Mouse (Mus musculus) ES-E14 (cell line): Measurements from ENCODE around the gene Irs3. TPM values are rescaled to one million over a fixed set of nuclear protein-coding genes. Genes with fewer than 3 reads are reported as not detected.

Experiments used
- DNase-seq: peaks from one replicate; pipeline ENCODE4 v3.0.0-alpha.2; 2013; ENCODE audit warnings: low read depth, low spot score
- H3K27ac ChIP-seq: 2 replicates; pipeline ENCODE4 v1.5.1; 2012; ENCODE audit warnings: low read depth, mild to moderate bottlenecking, low read length, moderate library complexity, mixed read lengths; ENCODE audit not compliant: poor library complexity, insufficient read depth, severe bottlenecking
- H3K36me3 ChIP-seq: 2 replicates; pipeline ENCODE4 v1.6.1; 2012; ENCODE audit warnings: mild to moderate bottlenecking, low read length, moderate library complexity, mixed read lengths; ENCODE audit not compliant: control insufficient read depth, poor library complexity, insufficient read depth, severe bottlenecking
- H3K4me1 ChIP-seq, 2 experiments: fragments of 150-350 bp in 1 of 2; sonication (generic) in 1 of 2; 2 replicates each; pipeline ENCODE4 v1.6.1; 2012; ENCODE audit warnings: low read length in 2 of 2, mild to moderate bottlenecking in 1 of 2, mixed read lengths in 1 of 2; ENCODE audit not compliant: control insufficient read depth in 2 of 2, insufficient read depth in 2 of 2, poor library complexity in 1 of 2
- H3K4me3 ChIP-seq, 2 experiments: fragments of 150-350 bp in 1 of 2; sonication (generic) in 1 of 2; 2 replicates each; pipeline ENCODE4 v1.5.1; 2012; ENCODE audit warnings: low read length in 2 of 2, low read depth in 1 of 2, mild to moderate bottlenecking in 1 of 2, mixed read lengths in 1 of 2; ENCODE audit not compliant: insufficient read depth in 1 of 2, poor library complexity in 1 of 2, severe bottlenecking in 1 of 2
- H3K9ac ChIP-seq: 2 replicates; pipeline ENCODE4 v1.6.1; 2012; ENCODE audit warnings: low read depth, mild to moderate bottlenecking, low read length, mixed read lengths; ENCODE audit not compliant: poor library complexity, insufficient read depth, severe bottlenecking
- H3K9me3 ChIP-seq: fragments of 150-350 bp; sonication (generic); 2 replicates; pipeline ENCODE4 v1.6.1; 2012; ENCODE audit warnings: low read depth, mild to moderate bottlenecking, low read length; ENCODE audit not compliant: control insufficient read depth, insufficient read depth
- CHD2 ChIP-seq: IDR thresholded peaks from 2 replicates; pipeline ENCODE4 v1.6.1; 2014; ENCODE audit warnings: mild to moderate bottlenecking, low read depth, low read length, inconsistent platforms
- HCFC1 ChIP-seq: IDR thresholded peaks from 2 replicates; pipeline ENCODE4 v1.6.1; 2012; ENCODE audit warnings: low read length, inconsistent platforms, borderline replicate concordance; ENCODE audit not compliant: insufficient read depth
- MAFK ChIP-seq: IDR thresholded peaks from 2 replicates; pipeline ENCODE4 v1.6.1; 2014; ENCODE audit warnings: mild to moderate bottlenecking, low read depth, low read length, inconsistent platforms; ENCODE audit not compliant: insufficient read depth
- ZC3H11A ChIP-seq: IDR thresholded peaks from 2 replicates; pipeline ENCODE4 v1.6.1; 2012; ENCODE audit warnings: low read depth, mild to moderate bottlenecking, inconsistent platforms, low read length, borderline replicate concordance
- ZNF384 ChIP-seq: IDR thresholded peaks from 2 replicates; pipeline ENCODE4 v1.6.1; 2012; ENCODE audit warnings: low read depth, low read length, inconsistent platforms
- in situ Hi-C, 2 experiments: fragments of 600-800 bp; cut with MboI; formaldehyde crosslinking; loops; one replicate each; pipeline ENCODE4 v1.15.1; 2025; ENCODE audit warnings: low sequenced_read_pairs in 2 of 2, inconsistent platforms in 1 of 2; ENCODE audit not compliant: unreplicated experiment in 2 of 2
- total RNA-seq: library from RNA; depleted of rRNA; stranded (reverse); fragments of 300-350 nt; gene quantifications from 2 replicates; pipeline ENCODE4 v1.2.3, GENCODE M21; 2012; rRNA removed

Gene Irs3
- total RNA-seq, 1 experiment, result 0.85 TPM

DNA sequence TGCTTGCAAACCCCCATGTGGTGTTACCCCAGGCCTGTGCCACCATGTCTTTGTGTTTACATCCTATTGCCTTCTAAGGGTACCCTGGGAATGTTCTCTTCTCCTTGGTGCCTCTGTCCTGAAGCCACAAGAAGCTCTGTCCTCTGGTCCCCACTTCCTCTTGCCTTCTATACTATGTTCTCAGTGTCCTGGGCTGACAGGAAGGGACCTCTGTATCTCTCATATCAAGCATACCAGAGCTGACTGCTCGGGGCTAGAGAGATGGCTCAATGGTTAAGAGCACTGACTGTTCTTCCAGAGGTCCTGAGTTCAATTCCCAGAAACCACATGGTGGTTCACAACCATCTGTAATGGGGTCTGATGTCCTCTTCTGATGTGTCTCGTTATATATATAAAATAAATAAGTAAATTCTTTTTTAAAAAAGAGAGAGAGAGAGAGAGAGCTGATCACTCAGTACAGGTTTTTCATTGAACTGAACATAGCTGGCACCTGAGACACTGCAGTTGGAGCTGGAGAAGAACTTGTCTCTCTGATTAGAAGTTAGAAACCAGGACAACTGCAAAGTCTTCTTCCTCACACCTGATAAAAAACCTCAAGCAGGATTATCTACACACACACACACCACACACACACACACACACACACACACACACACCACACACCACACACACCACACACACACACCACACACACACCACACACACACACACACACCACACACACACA is 47.3 kb downstream of the Irs3 start:
- TF ChIP-seq ZC3H11A (no peak), MAFK (no peak), ZNF384 (no peak)
- DNase-seq, result no peak
- no peaks in the 10 kb centered on the region for H3K9me3 ChIP-seq
- peaks cover 0 to 18% of the 10 kb centered on the region in 2 experiments; a peak in 2 of 4 replicates for H3K4me1 ChIP-seq
- peaks cover 5% of the 10 kb centered on the region; the same call in 1 of the 2 replicates for H3K36me3 ChIP-seq
- in situ Hi-C loops, result no loop called here
- H3K27ac ChIP-seq, result peak overlapping the region; percentile 13; the same call in 1 of the 2 replicates
- H3K9ac ChIP-seq, result no peak overlapping the region; the same call in 1 of the 2 replicates
- peak overlapping the region in 1 of 2 experiments; percentile 93; a peak in 1 of 4 replicates for H3K4me3 ChIP-seq

DNA sequence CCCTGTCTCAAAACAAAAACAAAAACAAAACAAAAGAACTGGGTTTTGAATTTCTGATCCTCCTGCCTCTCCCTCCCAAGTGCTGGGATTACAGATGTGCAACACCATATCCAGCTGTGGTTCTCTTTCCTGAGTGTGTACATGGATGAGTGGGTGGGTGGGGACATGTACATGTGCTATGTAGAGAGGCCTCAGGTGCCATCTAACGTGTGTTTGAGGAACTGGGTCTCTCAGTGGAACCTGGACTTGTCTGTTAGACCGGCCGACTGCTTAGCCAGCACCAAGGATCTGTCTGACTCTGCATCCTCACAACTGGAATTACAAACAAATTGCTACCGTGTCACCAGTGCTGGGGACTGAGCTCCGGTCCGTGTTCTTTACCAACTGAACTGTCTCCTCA is 47.9 kb downstream of the Irs3 start:
- H3K36me3 ChIP-seq, result peaks cover 5% of the 10 kb centered on the region; the same call in 1 of the 2 replicates
- peak overlapping the region; percentile 91 to 93 for H3K4me3 ChIP-seq
- TF ChIP-seq ZC3H11A (no peak), ZNF384 (no peak), CHD2 (no peak), MAFK (no peak), HCFC1 (no peak)
- H3K9me3 ChIP-seq, result no peaks in the 10 kb centered on the region
- H3K4me1 ChIP-seq, result peaks cover 0 to 16% of the 10 kb centered on the region in 2 experiments; a peak in 2 of 4 replicates
- no peak for DNase-seq
- peak overlapping the region; percentile 95; the same call in 1 of the 2 replicates for H3K9ac ChIP-seq
- peak overlapping the region; percentile 13; the same call in 1 of the 2 replicates for H3K27ac ChIP-seq
- in situ Hi-C loops, result no loop called here

DNA sequence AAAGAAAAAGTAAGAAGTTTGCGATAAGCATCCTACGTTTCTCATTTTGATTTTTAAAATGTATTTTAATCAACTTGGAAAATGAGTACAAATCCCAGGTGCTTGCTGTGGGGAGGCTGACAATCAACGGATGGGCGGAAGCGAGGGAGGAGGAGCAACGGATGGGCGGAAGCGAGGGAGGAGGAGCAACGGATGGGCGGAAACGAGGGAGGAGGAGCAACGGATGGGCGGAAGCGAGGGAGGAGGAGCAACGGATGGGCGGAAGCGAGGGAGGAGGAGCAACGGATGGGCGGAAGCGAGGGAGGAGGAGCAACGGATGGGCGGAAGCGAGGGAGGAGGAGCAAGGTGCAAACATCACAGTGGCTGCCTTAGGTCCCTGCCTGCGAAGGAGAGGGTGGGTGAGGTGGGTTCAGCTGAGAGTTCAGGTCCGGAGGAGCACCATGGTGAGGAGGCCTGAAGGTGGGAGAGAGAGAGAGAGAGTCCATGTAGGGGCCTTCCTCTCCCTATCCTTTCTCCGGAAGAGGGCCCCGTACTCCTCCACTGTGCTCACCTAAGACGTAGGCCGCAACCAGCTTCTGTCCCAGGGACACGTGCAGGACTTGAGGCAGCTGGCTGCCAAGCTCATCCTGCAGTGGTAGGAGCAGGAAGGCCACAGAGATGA is 48.8 kb downstream of the Irs3 start:
- no peaks in the 10 kb centered on the region for H3K9me3 ChIP-seq
- peak overlapping the region; percentile 83 for H3K27ac ChIP-seq
- peaks cover 5% of the 10 kb centered on the region; the same call in 1 of the 2 replicates for H3K36me3 ChIP-seq
- peak overlapping the region; percentile 95 for H3K9ac ChIP-seq
- H3K4me3 ChIP-seq, result peak overlapping the region; percentile 91 to 93
- TF ChIP-seq HCFC1 (no peak), MAFK (no peak), CHD2 (no peak), ZNF384 (no peak), ZC3H11A (no peak)
- in situ Hi-C loops, result no loop called here
- no peak for DNase-seq
- H3K4me1 ChIP-seq, result peaks cover 0 to 15% of the 10 kb centered on the region in 2 experiments; a peak in 2 of 4 replicates

- no peak overlapping the region for H3K9ac ChIP-seq
- H3K4me3 ChIP-seq, result no peak overlapping the region
- DNase-seq, result no peak
- H3K27ac ChIP-seq, result no peak overlapping the region
- H3K36me3 ChIP-seq, result peaks cover 5% of the 10 kb centered on the region; the same call in 1 of the 2 replicates
- H3K9me3 ChIP-seq, result no peaks in the 10 kb centered on the region
- TF ChIP-seq MAFK (no peak), ZC3H11A (no peak), CHD2 (no peak), ZNF384 (no peak), HCFC1 (no peak)
- in situ Hi-C loops, result no loop called here
- peaks cover 0 to 15% of the 10 kb centered on the region in 2 experiments; a peak in 2 of 4 replicates for H3K4me1 ChIP-seq
These were observed 49.6 kb downstream of the Irs3 start for GRCm38 (mm10) chr5:137595921-137596320.

Other genes with a start within 250 kb of the Irs3 start
- gene Zan, start 168.7 kb downstream of the Irs3 start, total RNA-seq, result 0.95 and 2.6 TPM in 2 replicates
- 35.7 and 41.7 TPM in 2 replicates for gene Pop7, start 143.2 kb downstream of the Irs3 start, total RNA-seq
- gene Gigyf1, start 127.2 kb downstream of the Irs3 start, total RNA-seq, result 24.7 and 40.3 TPM in 2 replicates
- 0.36 and 0.48 TPM in 2 replicates for gene Epo, start 112.5 kb downstream of the Irs3 start, total RNA-seq
- gene Gnb2, start 112.2 kb downstream of the Irs3 start, total RNA-seq, result 259 and 297 TPM in 2 replicates
- gene Actl6b, start 92.2 kb downstream of the Irs3 start, total RNA-seq, result not detected in 2 replicates
- gene Tfr2, start 75.9 kb downstream of the Irs3 start, total RNA-seq, result 3.7 and 7.6 TPM in 2 replicates
- gene Mospd3, start 44.7 kb downstream of the Irs3 start, total RNA-seq, result 7.8 and 12.9 TPM in 2 replicates
- 134 and 157 TPM in 2 replicates for gene Pcolce, start 31.9 kb downstream of the Irs3 start, total RNA-seq
- 1.1 and 2.2 TPM in 2 replicates for gene Fbxo24, start 16.7 kb downstream of the Irs3 start, total RNA-seq
- 12.7 and 23.0 TPM in 2 replicates for gene Lrch4, start 16.6 kb downstream of the Irs3 start, total RNA-seq
- gene Gm20605, start 16.5 kb downstream of the Irs3 start, total RNA-seq, result 7.8 and 13.6 TPM in 2 replicates
- gene Sap25, start 4.4 kb downstream of the Irs3 start, total RNA-seq, result 12.0 and 24.0 TPM in 2 replicates
- 12.3 and 12.5 TPM in 2 replicates for gene Agfg2, start 39.0 kb upstream of the Irs3 start, total RNA-seq
- 5.9 and 7.4 TPM in 2 replicates for gene Nyap1, start 95.9 kb upstream of the Irs3 start, total RNA-seq
- 15.9 and 21.6 TPM in 2 replicates for gene Tsc22d4, start 100.0 kb upstream of the Irs3 start, total RNA-seq
- gene Ppp1r35, start 133.1 kb upstream of the Irs3 start, total RNA-seq, result 27.6 and 34.5 TPM in 2 replicates
- 42.3 and 43.0 TPM in 2 replicates for gene Mepce, start 141.9 kb upstream of the Irs3 start, total RNA-seq
- gene Zcwpw1, start 142.1 kb upstream of the Irs3 start, total RNA-seq, result 24.5 and 33.0 TPM in 2 replicates
- gene Pilra, start 190.6 kb upstream of the Irs3 start, total RNA-seq, result 0.21 and 0.62 TPM in 2 replicates
- not detected in 2 replicates for gene Pilrb1, start 212.4 kb upstream of the Irs3 start, total RNA-seq
- gene Pilrb2, start 226.1 kb upstream of the Irs3 start, total RNA-seq, result not detected in 2 replicates